Mouse (Mus musculus): ENCODE results near the gene Gli1. TPM values are rescaled to one million over a fixed set of nuclear protein-coding genes. Genes with fewer than 3 reads are reported as not detected.
A peak's percentile ranks its signal among the peaks of the same experiment; 100 is the strongest.
"Not testable (repeated sequence)": the region's sequence is repeated elsewhere in the genome, so short reads cannot be mapped to it uniquely, and the experiment has no call there.

Gene Gli1
- polyA plus RNA-seq, 1 experiment from 2014 or later: 0.55 TPM

- Histone ChIP-seq H3K4me3 (ENCODE audit: low read depth, low read length) (no peak overlapping the region), H3K9ac (ENCODE audit: low read length) (no peak overlapping the region), H3K9me3 (replicated peaks; ENCODE audit: control insufficient read depth, low read length) (no peaks in the 10 kb centered on the region), H3K4me2 (ENCODE audit: low read length) (no peak overlapping the region), H3K4me1 (ENCODE audit: control insufficient read depth, insufficient read depth, low read length) (no peaks in the 10 kb centered on the region), H3K27me3 (replicated peaks; ENCODE audit: control insufficient read depth, insufficient read depth, low read length) (peaks cover 8% of the 10 kb centered on the region), H3K27ac (ENCODE audit: low read depth, low read length) (no peak overlapping the region), H3K36me3 (ENCODE audit: control insufficient read depth, insufficient read depth, low read length) (no peaks in the 10 kb centered on the region)
- ATAC-seq: no peak
- no peak for DNase-seq (ENCODE audit: low spot score)
- WGBS: 79% methylated on average over 7 of the region's 7 CpGs
Measured at GRCm38 (mm10) chr10:127319969-127320368, 21.8 kb downstream of the Gli1 start.

GRCm38 (mm10) chr10:127318009-127318408 lies 23.8 kb downstream of the Gli1 start:
- Histone ChIP-seq H3K4me2 (ENCODE audit: low read length) (no peak overlapping the region), H3K9ac (ENCODE audit: low read length) (no peak overlapping the region), H3K4me3 (ENCODE audit: low read depth, low read length) (no peak overlapping the region), H3K4me1 (ENCODE audit: control insufficient read depth, insufficient read depth, low read length) (no peaks in the 10 kb centered on the region), H3K27ac (ENCODE audit: low read depth, low read length) (no peak overlapping the region), H3K36me3 (ENCODE audit: control insufficient read depth, insufficient read depth, low read length) (no peaks in the 10 kb centered on the region), H3K27me3 (replicated peaks; ENCODE audit: control insufficient read depth, insufficient read depth, low read length) (no peaks in the 10 kb centered on the region), H3K9me3 (replicated peaks; ENCODE audit: control insufficient read depth, low read length) (no peaks in the 10 kb centered on the region)
- ATAC-seq (no peak), DNase-seq (ENCODE audit: low spot score) (no peak)
- 43% methylated on average over 4 of the region's 4 CpGs for WGBS

GRCm38 (mm10) chr10:127317277-127317676 lies 24.5 kb downstream of the Gli1 start:
- no peak overlapping the region for H3K27ac ChIP-seq (ENCODE audit: low read depth, low read length)
- H3K4me3 ChIP-seq (ENCODE audit: low read depth, low read length): no peak overlapping the region
- 77% methylated on average over 2 of the region's 2 CpGs for WGBS
- no peak for DNase-seq (ENCODE audit: low spot score)
- no peak overlapping the region for H3K9ac ChIP-seq (ENCODE audit: low read length)
- no peaks in the 10 kb centered on the region for H3K36me3 ChIP-seq (ENCODE audit: control insufficient read depth, insufficient read depth, low read length)
- no peaks in the 10 kb centered on the region for H3K9me3 ChIP-seq (replicated peaks; ENCODE audit: control insufficient read depth, low read length)
- H3K4me2 ChIP-seq (ENCODE audit: low read length): no peak overlapping the region
- no peak for ATAC-seq
- no peaks in the 10 kb centered on the region for H3K27me3 ChIP-seq (replicated peaks; ENCODE audit: control insufficient read depth, insufficient read depth, low read length)
- no peaks in the 10 kb centered on the region for H3K4me1 ChIP-seq (ENCODE audit: control insufficient read depth, insufficient read depth, low read length)

GRCm38 (mm10) chr10:127314950-127315349 lies 26.8 kb downstream of the Gli1 start:
- H3K36me3 ChIP-seq (ENCODE audit: control insufficient read depth, insufficient read depth, low read length); H3K4me2 ChIP-seq (ENCODE audit: low read length); ATAC-seq; H3K4me1 ChIP-seq (ENCODE audit: control insufficient read depth, insufficient read depth, low read length); DNase-seq (ENCODE audit: low spot score); H3K9ac ChIP-seq (ENCODE audit: low read length); H3K27ac ChIP-seq (ENCODE audit: low read depth, low read length); H3K9me3 ChIP-seq (replicated peaks; ENCODE audit: control insufficient read depth, low read length); H3K27me3 ChIP-seq (replicated peaks; ENCODE audit: control insufficient read depth, insufficient read depth, low read length); H3K4me3 ChIP-seq (ENCODE audit: low read depth, low read length): not testable (repeated sequence)
- 75% methylated on average over 1 of the region's 1 CpGs for WGBS

- not testable (repeated sequence) for H3K4me1 ChIP-seq (ENCODE audit: control insufficient read depth, insufficient read depth, low read length); H3K9me3 ChIP-seq (replicated peaks; ENCODE audit: control insufficient read depth, low read length); H3K27ac ChIP-seq (ENCODE audit: low read depth, low read length); H3K4me2 ChIP-seq (ENCODE audit: low read length); H3K4me3 ChIP-seq (ENCODE audit: low read depth, low read length); ATAC-seq; H3K27me3 ChIP-seq (replicated peaks; ENCODE audit: control insufficient read depth, insufficient read depth, low read length); H3K9ac ChIP-seq (ENCODE audit: low read length); DNase-seq (ENCODE audit: low spot score); H3K36me3 ChIP-seq (ENCODE audit: control insufficient read depth, insufficient read depth, low read length)
- 88% methylated on average over 5 of the region's 5 CpGs for WGBS
Measured at GRCm38 (mm10) chr10:127313516-127313915, 28.3 kb downstream of the Gli1 start.

GRCm38 (mm10) chr10:127312858-127313257 lies 28.9 kb downstream of the Gli1 start:
- 78% methylated on average over 4 of the region's 4 CpGs for WGBS
- Histone ChIP-seq H3K27ac (ENCODE audit: low read depth, low read length) (no peak overlapping the region), H3K4me2 (ENCODE audit: low read length) (no peak overlapping the region), H3K4me3 (ENCODE audit: low read depth, low read length) (no peak overlapping the region), H3K9ac (ENCODE audit: low read length) (no peak overlapping the region), H3K4me1 (ENCODE audit: control insufficient read depth, insufficient read depth, low read length) (peaks cover 5% of the 10 kb centered on the region; the same call in 1 of the 2 replicates), H3K27me3 (replicated peaks; ENCODE audit: control insufficient read depth, insufficient read depth, low read length) (no peaks in the 10 kb centered on the region), H3K9me3 (replicated peaks; ENCODE audit: control insufficient read depth, low read length) (no peaks in the 10 kb centered on the region), H3K36me3 (ENCODE audit: control insufficient read depth, insufficient read depth, low read length) (peaks cover 13% of the 10 kb centered on the region)
- no peak for ATAC-seq
- DNase-seq (ENCODE audit: low spot score): no peak

GRCm38 (mm10) chr10:127312356-127312676 lies 29.5 kb downstream of the Gli1 start:
- Histone ChIP-seq H3K9me3 (replicated peaks; ENCODE audit: control insufficient read depth, low read length) (no peaks in the 10 kb centered on the region), H3K4me2 (ENCODE audit: low read length) (peak overlapping the region; percentile 84), H3K27ac (ENCODE audit: low read depth, low read length) (peak overlapping the region; percentile 62; the same call in 1 of the 2 replicates), H3K27me3 (replicated peaks; ENCODE audit: control insufficient read depth, insufficient read depth, low read length) (no peaks in the 10 kb centered on the region), H3K9ac (ENCODE audit: low read length) (peak overlapping the region; percentile 80), H3K36me3 (ENCODE audit: control insufficient read depth, insufficient read depth, low read length) (peaks cover 19% of the 10 kb centered on the region), H3K4me3 (ENCODE audit: low read depth, low read length) (peak overlapping the region; percentile 65), H3K4me1 (ENCODE audit: control insufficient read depth, insufficient read depth, low read length) (peaks cover 5% of the 10 kb centered on the region; the same call in 1 of the 2 replicates)
- DNase-seq (ENCODE audit: low spot score) (peak; percentile 91), ATAC-seq (peak; percentile 52)
- WGBS: 2% methylated on average over 4 of the region's 4 CpGs

- peaks cover 5% of the 10 kb centered on the region; the same call in 1 of the 2 replicates for H3K4me1 ChIP-seq (ENCODE audit: control insufficient read depth, insufficient read depth, low read length)
- H3K36me3 ChIP-seq (ENCODE audit: control insufficient read depth, insufficient read depth, low read length): peaks cover 25% of the 10 kb centered on the region
- DNase-seq (ENCODE audit: low spot score) (peak; percentile 98), ATAC-seq (peak; percentile 97)
- peak within 1 kb of the TSS; percentile 80 for H3K9ac ChIP-seq (ENCODE audit: low read length)
- H3K9me3 ChIP-seq (replicated peaks; ENCODE audit: control insufficient read depth, low read length): no peaks in the 10 kb centered on the region
- H3K27ac ChIP-seq (ENCODE audit: low read depth, low read length): peak within 1 kb of the TSS; percentile 62; the same call in 1 of the 2 replicates
- under 1% methylated on average over 65 of the region's 65 CpGs for WGBS
- no peaks in the 10 kb centered on the region for H3K27me3 ChIP-seq (replicated peaks; ENCODE audit: control insufficient read depth, insufficient read depth, low read length)
- peak within 1 kb of the TSS; percentile 65 for H3K4me3 ChIP-seq (ENCODE audit: low read depth, low read length)
- H3K4me2 ChIP-seq (ENCODE audit: low read length): peak within 1 kb of the TSS; percentile 84
Measured at GRCm38 (mm10) chr10:127311476-127312355, 30.1 kb downstream of the Gli1 start, which contains the start of gene Mars. Mars (minus strand) TSS chr10:127311786.
